Mouse (Mus musculus): ENCODE data around the gene Crkl.

- no peak for TF ChIP-seq CTCF (IDR thresholded peaks at IDR 0.05; ENCODE audit: extremely low read depth, insufficient read length, insufficient replicate concordance, low read depth, low read length)
- TF ChIP-seq POLR2A (IDR thresholded peaks at IDR 0.05; ENCODE audit: low read depth, low read length), result no peak
Measured at GRCm38 (mm10) chr16:17406512-17407231, 45.1 kb upstream of the Crkl start.
